Mouse (Mus musculus) right cerebral cortex, postnatal 36 days (tissue): Measurements from ENCODE around the gene Cdc25a.

Experiments used
- DNase-seq, 2 experiments: peaks; one replicate each; pipeline ENCODE4 v3.0.0; 2022; ENCODE audit warnings: low spot score in 2 of 2, mixed read lengths in 1 of 2

Cdc25a gene

GRCm38 (mm10) chr9:109894413-109895090 is 19.2 kb downstream of the Cdc25a start:
- peak; percentile 50 to 58 for DNase-seq

DNA sequence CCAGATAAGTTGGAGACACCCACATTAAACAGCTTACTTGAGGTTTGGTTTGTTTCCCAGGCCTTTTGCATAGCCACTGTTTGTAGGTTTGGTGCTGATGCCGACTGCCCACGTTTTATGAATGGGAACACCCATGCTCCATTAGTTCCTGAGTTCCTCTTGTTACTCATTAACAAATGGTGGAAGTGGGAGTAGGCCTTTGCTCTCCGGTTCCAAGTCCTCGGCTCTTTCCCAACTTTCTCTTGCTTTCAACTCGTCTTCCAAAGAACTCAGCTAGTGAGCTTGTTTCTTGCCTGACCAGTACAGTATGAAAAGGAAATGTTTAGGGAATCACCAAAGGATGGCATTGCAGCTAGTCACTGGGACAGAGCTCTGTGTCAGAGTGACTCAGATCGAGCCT is 20.2 kb downstream of the Cdc25a start:
- no peak for DNase-seq

GRCm38 (mm10) chr9:109896253-109897150 is 21.1 kb downstream of the Cdc25a start:
- DNase-seq: no peak

GRCm38 (mm10) chr9:109898027-109898426 is 22.6 kb downstream of the Cdc25a start:
- no peak for DNase-seq

- DNase-seq: no peak
These were observed 24.0 kb downstream of the Cdc25a start for GRCm38 (mm10) chr9:109899361-109899760.

DNA sequence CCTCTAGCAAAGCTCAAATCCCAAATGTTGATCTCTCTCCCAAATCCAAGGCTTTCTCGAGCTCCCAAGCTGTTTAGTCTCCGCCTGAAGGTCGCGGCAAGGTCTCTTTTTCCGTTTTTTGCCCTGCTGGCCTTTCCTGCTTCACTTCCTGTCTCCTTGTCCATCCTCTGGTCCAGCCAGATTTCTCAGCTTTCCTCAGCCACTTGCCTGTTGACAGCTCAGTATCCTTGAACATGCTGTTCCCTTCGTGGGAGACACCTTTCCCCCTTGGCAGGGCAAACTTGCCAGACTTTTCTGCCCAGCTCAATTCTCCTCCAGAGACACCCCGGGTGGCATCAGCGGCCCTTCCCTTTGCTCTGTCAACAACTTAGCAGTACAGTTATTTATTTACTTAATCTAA is 24.4 kb downstream of the Cdc25a start:
- no peak for DNase-seq

DNA sequence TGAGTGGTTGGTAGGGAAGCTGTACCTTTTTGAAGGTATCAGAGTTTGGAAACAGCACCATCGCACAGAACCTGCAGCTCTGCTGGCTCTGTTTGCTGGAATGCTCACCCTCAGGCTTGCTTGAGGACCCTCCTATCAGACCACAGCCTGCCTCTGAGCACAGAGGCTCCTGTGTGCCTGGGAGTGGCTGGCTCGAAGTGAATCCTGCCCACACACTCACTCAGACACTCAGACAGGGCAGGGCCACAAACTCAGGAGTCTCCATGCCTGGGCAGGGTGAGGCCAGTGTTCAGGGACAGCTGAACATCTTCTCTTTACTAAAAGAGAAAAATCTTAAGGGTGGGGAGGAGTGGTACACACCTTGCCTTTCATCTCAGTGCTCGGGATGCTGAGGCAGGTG is 25.2 kb downstream of the Cdc25a start:
- DNase-seq: no peak

DNA sequence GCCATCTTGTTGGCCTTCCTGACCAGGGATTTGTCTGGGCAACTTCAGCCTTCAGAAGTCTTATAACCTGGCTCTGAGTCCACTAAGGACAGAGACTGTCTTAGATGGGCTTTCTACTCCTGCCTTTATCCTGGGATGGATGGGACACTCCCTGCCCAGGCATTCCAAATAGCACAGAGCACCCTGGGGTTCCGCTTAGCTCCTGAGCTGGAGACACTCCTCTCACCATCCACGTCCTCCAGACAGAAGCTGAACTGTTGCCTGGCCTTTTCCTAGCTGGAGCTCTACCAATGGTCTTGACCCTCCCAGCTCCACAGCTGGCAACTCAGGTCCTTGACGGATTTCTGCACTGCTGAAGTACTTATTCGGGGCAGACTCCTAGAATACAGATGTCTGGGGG is 26.9 kb downstream of the Cdc25a start:
- DNase-seq: no peak

- DNase-seq: no peak
These were observed 27.4 kb downstream of the Cdc25a start for GRCm38 (mm10) chr9:109902740-109903139.

DNA sequence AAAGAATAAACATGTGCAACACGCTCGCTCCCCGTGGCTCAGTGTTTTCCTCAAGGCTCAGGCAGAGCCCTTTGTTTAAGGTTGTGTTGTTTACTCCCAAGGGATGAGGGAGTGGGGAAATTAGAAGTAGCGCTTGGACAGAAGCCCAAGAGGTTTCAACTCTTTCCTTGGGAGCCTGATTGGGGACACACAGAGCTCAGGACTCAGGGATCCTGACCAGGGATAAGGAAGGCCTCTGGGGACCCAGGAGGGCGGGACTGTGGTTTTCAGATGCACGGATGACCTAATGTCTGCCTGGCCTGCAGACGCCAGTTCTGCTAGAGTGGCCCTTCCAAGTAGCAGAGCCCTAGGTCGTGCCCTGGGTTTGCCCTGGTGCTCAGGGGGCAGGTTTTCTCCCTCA is 31.9 kb downstream of the Cdc25a start:
- no peak for DNase-seq

DNA sequence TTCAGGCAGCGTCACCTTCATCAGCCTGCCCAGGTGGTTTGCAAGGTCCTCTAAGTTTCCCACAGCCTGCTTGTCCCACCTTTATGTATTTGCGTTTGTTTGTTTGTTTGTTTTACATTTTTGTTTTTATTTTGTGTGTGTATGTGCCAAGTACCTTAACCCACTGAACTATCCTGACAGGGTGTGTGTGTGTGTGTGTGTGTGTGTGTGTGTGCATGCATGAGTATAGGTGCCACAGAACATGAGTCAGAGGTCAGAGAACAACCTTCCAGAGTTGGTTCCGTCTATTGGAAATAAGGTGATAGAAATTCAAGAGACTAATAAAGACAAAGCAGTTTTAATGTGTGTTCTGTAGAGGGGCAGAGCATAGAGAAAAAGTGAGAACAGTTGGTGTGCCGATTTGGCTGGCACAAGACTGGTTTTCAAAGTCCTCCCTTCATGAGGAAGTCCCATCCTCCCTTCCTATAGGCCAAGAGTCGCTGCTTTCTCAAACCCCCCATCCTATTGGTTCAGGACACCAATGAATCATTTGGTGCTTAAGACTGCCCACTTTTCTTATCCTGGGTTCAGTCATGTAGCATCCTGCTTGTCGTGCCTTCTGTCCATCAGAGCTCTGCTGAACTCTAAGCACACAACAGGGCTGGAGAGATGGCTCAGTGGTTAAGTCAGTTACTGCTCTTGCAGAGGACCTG is 32.5 kb downstream of the Cdc25a start:
- DNase-seq: no peak

DNA sequence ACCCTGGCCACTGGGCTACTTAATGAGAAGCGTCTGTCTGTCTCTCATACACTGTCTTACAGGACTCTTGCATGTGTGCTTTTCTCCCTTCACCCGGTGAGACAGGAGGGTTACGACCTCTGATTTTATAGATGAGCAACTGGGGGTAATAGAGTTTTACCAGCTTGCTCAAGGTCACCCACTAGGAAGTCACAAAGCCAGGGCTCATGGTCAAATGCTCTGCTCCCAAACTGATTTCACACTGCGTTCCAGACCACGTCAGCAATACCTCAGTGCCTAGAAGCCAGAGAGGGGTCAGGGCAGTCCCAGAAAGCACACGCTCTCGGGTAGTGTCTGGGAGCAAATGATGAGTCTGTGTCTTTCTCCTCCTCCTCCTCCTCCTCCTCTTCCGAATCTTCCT is 33.7 kb downstream of the Cdc25a start:
- DNase-seq: no peak

DNA sequence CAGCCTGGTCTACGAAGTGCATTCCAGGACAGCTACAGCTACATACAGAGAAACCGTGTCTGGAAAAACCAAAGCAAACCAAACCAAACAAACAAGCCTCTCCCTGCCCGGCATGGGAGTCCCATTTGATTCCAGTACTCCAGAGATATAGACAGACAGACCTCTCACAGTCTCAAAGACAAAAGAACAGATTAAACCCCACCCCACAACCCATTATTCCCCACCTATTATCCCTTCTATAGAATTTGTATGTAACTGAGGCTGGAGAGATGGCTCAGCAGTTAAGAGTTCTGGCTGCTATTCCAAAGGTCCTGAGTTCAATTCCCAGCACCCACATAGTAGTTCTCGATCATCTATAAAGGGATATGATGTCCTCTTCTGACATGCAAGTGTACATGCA is 34.5 kb downstream of the Cdc25a start:
- no peak for DNase-seq

DNA sequence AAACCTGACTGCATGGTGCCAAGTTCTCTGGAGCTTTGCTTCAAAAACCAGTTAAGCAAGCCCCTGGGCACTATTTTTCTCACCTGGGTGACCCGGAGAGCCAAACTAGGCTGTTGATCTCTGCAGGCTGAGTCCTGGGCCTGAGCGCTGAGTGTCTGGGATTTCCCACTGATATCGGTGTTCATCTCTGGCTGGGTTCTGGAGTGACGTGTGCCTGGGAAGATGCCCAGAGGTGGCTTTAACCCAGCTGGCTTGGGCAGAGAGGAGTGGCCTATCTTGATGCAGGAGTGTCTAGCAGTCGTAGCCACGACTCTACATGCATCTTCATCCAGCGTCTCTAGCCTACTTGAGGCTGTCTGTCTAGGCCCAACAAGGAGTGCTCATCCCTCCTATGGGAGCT is 36.4 kb downstream of the Cdc25a start:
- DNase-seq: no peak

GRCm38 (mm10) chr9:109914269-109914926 is 39.0 kb downstream of the Cdc25a start:
- no peak for DNase-seq

DNA sequence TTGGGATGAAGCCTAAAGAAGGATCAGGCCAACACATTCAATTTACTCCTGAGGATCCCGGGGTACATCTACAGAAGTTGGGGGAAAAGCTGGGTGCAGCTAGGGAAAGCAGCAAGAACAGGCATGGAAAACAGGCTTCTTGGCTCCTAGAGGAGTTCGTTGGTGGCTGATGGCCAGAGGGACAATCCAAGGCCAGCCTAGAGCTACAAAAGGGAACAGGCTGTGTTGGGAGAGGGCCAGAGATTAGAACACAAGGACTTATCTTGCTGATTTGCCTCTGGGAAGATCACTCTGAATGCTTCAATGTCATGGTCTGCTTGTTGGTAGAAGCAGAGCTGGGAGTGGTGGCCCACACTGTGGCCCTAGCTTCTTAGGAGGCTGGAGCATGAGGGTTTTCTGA is 42.6 kb downstream of the Cdc25a start:
- DNase-seq: no peak

- no peak for DNase-seq
These were observed 53.8 kb downstream of the Cdc25a start for GRCm38 (mm10) chr9:109929131-109929530.

DNA sequence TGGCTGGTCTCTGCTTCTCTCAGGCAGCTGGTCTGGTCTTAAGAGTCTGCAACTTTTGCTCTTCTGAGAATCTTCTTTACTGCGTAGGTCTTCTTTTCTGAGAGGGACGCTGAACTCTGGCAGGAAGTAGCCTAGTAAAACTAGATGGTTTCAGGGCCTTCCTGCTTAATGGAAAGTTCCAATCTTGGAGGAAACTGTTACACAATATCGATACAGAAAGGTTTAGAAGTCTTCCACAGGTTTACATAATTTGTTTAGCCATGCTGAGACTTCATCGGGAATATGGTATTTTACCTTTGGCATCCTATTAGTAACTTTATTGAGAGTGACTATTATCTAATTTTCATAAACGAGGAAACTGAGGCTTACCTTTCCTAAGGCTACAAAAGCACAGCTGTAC is 54.7 kb downstream of the Cdc25a start:
- no peak for DNase-seq

DNA sequence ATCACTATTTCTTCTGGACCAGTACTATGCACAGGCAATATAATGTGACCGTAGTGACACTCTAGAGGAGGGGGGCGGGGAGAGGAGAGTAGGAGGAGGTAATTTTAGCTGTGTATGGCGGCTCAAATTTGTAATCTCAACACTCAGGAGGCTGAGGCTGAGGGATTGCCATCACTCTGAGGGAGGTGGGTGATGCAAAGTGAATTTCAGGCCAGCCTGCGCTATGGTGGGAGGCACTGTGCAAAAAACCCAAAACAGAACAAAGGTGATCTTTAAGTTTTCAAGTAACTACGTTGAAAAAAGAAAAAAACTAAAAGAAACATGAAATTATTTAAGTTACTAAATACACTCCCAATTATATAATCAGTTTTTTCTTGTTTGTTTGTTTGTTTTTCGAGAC is 55.4 kb downstream of the Cdc25a start:
- DNase-seq: no peak

GRCm38 (mm10) chr9:109931257-109932171 is 56.1 kb downstream of the Cdc25a start, which contains the start of gene Map4:
Map4 (plus strand) TSS chr9:109931460.
- peak; percentile 99 for DNase-seq

GRCm38 (mm10) chr9:109932361-109932755 is 57.0 kb downstream of the Cdc25a start:
- DNase-seq: peak; percentile 7 to 9
